Mouse (Mus musculus): ENCODE data around the gene Gm20431.
"Not testable (repeated sequence)": the region's sequence is repeated elsewhere in the genome, so short reads cannot be mapped to it uniquely, and the experiment has no call there.

Gm20431 gene

GRCm38 (mm10) chr2:167659177-167659846 lies 2.0 kb downstream of the Gm20431 start:
- no peak for DNase-seq (ENCODE audit: low read depth)

- DNase-seq (ENCODE audit: low read depth) = no peak
Measured at GRCm38 (mm10) chr2:167658712-167659111, 2.6 kb downstream of the Gm20431 start.

GRCm38 (mm10) chr2:167657973-167658372 lies 3.3 kb downstream of the Gm20431 start:
- no peak for DNase-seq (ENCODE audit: low read depth)

GRCm38 (mm10) chr2:167656629-167657478 lies 4.4 kb downstream of the Gm20431 start:
- no peak for DNase-seq (ENCODE audit: low read depth)

GRCm38 (mm10) chr2:167654911-167655600 lies 6.2 kb downstream of the Gm20431 start:
- DNase-seq (ENCODE audit: low read depth) = no peak

- no peak for DNase-seq (ENCODE audit: low read depth)
Measured at GRCm38 (mm10) chr2:167652694-167653093, 8.6 kb downstream of the Gm20431 start.

- no peak for DNase-seq (ENCODE audit: low read depth)
Measured at GRCm38 (mm10) chr2:167651622-167652021, 9.7 kb downstream of the Gm20431 start.

- DNase-seq (ENCODE audit: low read depth) = no peak
Measured at GRCm38 (mm10) chr2:167649290-167650032, 11.8 kb downstream of the Gm20431 start.

GRCm38 (mm10) chr2:167646411-167646810 lies 14.9 kb downstream of the Gm20431 start:
- DNase-seq (ENCODE audit: low read depth) = no peak

- not testable (repeated sequence) for DNase-seq (ENCODE audit: low read depth)
Measured at GRCm38 (mm10) chr2:167643356-167644052, 17.8 kb downstream of the Gm20431 start.

- DNase-seq (ENCODE audit: low read depth) = no peak
Measured at GRCm38 (mm10) chr2:167642164-167642563, 19.1 kb downstream of the Gm20431 start.

- no peak for DNase-seq (ENCODE audit: low read depth)
Measured at GRCm38 (mm10) chr2:167641337-167641736, 20.0 kb downstream of the Gm20431 start.

GRCm38 (mm10) chr2:167640279-167640678 lies 21.0 kb downstream of the Gm20431 start:
- peak; percentile 42 for DNase-seq (ENCODE audit: low read depth)

- DNase-seq (ENCODE audit: low read depth) = no peak
Measured at GRCm38 (mm10) chr2:167634865-167635512, 26.3 kb downstream of the Gm20431 start.

GRCm38 (mm10) chr2:167634338-167634770 lies 26.9 kb downstream of the Gm20431 start:
- peak; percentile 100 for DNase-seq (ENCODE audit: low read depth)

GRCm38 (mm10) chr2:167633537-167633872 lies 27.8 kb downstream of the Gm20431 start:
- no peak for DNase-seq (ENCODE audit: low read depth)

GRCm38 (mm10) chr2:167632731-167633536 lies 28.4 kb downstream of the Gm20431 start:
- DNase-seq (ENCODE audit: low read depth) = no peak

- DNase-seq (ENCODE audit: low read depth) = peak; percentile 96
Measured at GRCm38 (mm10) chr2:167631591-167632448, 29.5 kb downstream of the Gm20431 start, which contains the start of gene Ube2v1. TSS of gene Ube2v1 (minus strand) at chr2:167632095.

GRCm38 (mm10) chr2:167631181-167631590 lies 30.1 kb downstream of the Gm20431 start:
- DNase-seq (ENCODE audit: low read depth) = no peak

Measured in c-Kit-positive CD71-positive TER-119-negative erythroid progenitor cells, embryonic 14.5 days (primary cell).